ENCODE assay signal across 8 mouse cellular contexts in genomic region chr17:46852725-46853124, GRCm38 (mm10). TPM values are rescaled to one million over a fixed set of nuclear protein-coding genes. Genes with fewer than 3 reads are reported as not detected.
DNase-seq lines count a peak whose midpoint lies in the region; ATAC-seq and TF ChIP-seq lines count a peak whose summit lies in the region.

No protein-coding gene starts in this region.

- no peaks in the 10 kb centered on the region for H3K9me3 ChIP-seq in E14TG2a.4 (ENCODE audit: low read length)
- no peaks in the 10 kb centered on the region for H3K9me3 ChIP-seq in forebrain, postnatal 0 days (ENCODE audit: low read length)
- no peaks in the 10 kb centered on the region for H3K9me3 ChIP-seq in limb, embryonic 12.5 days
- no peaks in the 10 kb centered on the region for H3K9me3 ChIP-seq in neural tube, embryonic 14.5 days (ENCODE audit: control insufficient read depth, low read length)

- H3K4me2 ChIP-seq in forebrain, postnatal 0 days (ENCODE audit: low read depth) = no peak overlapping the region
- no peak overlapping the region for H3K4me2 ChIP-seq in limb, embryonic 12.5 days
- no peak overlapping the region for H3K4me2 ChIP-seq in neural tube, embryonic 14.5 days (ENCODE audit: low read depth, low read length)

- ATAC-seq in forebrain, postnatal 0 days = no peak
- no peak for ATAC-seq in limb, embryonic 12.5 days (ENCODE audit: insufficient number of reproducible peaks, insufficient read depth, low FRiP score, low TSS enrichment, low read depth)
- no peak for ATAC-seq in neural tube, embryonic 14.5 days (ENCODE audit: low read depth)
- no peak for ATAC-seq in inflammation-experienced regulatory T-cells, adult 6 months

- TF ChIP-seq CTCF in E14TG2a.4 (conservative IDR thresholded peaks at IDR 0.05; ENCODE audit: low read length) = no peak
- no peak for TF ChIP-seq CTCF in forebrain, postnatal 0 days (IDR thresholded peaks at IDR 0.05; ENCODE audit: low read depth)

- H3K4me3 ChIP-seq in E14TG2a.4 (replicated peaks; ENCODE audit: low read length) = peak overlapping the region; percentile 24
- H3K4me3 ChIP-seq in forebrain, postnatal 0 days (ENCODE audit: low read depth, low read length) = no peak overlapping the region
- H3K4me3 ChIP-seq in limb, embryonic 12.5 days (replicated peaks) = no peak overlapping the region
- H3K4me3 ChIP-seq in neural tube, embryonic 14.5 days (ENCODE audit: low read depth, low read length) = no peak overlapping the region

- 51% methylated on average over 6 of the region's 6 CpGs for WGBS in forebrain, postnatal 0 days
- 29% methylated on average over 6 of the region's 6 CpGs for WGBS in limb, embryonic 12.5 days
- WGBS in neural tube, embryonic 14.5 days = 51% methylated on average over 6 of the region's 6 CpGs

- H3K27ac ChIP-seq in forebrain, postnatal 0 days (ENCODE audit: low read depth, low read length) = peak overlapping the region; percentile 59
- H3K27ac ChIP-seq in limb, embryonic 12.5 days = peak overlapping the region; percentile 64; the same call in 1 of the 2 replicates
- H3K27ac ChIP-seq in neural tube, embryonic 14.5 days (ENCODE audit: low read depth, low read length) = 0 out of 2 replicates have a peak overlapping the region, but pooled peaks have one; percentile 12

- H3K4me1 ChIP-seq in E14TG2a.4 (replicated peaks; ENCODE audit: low read depth, low read length) = peaks cover 80% of the 10 kb centered on the region
- peaks cover 15% of the 10 kb centered on the region for H3K4me1 ChIP-seq in forebrain, postnatal 0 days (ENCODE audit: insufficient read depth)
- H3K4me1 ChIP-seq in limb, embryonic 12.5 days (replicated peaks) = peaks cover 31% of the 10 kb centered on the region
- peaks cover 21% of the 10 kb centered on the region for H3K4me1 ChIP-seq in neural tube, embryonic 14.5 days (ENCODE audit: control insufficient read depth, insufficient read depth, low read length)

- peak; percentile 28 to 36 for DNase-seq in cerebellum, adult 18-20 months
- DNase-seq in cerebellum, adult 9-10 months = no peak
- DNase-seq in forebrain, postnatal 0 days = no peak
- no peak for DNase-seq in right cerebral cortex, postnatal 4 days

- H3K9ac ChIP-seq in forebrain, postnatal 0 days = no peak overlapping the region
- no peak overlapping the region for H3K9ac ChIP-seq in limb, embryonic 12.5 days (replicated peaks)
- no peak overlapping the region for H3K9ac ChIP-seq in neural tube, embryonic 14.5 days (replicated peaks; ENCODE audit: low read depth, low read length)

- no peaks in the 10 kb centered on the region for H3K27me3 ChIP-seq in E14TG2a.4 (ENCODE audit: insufficient read depth, low read length)
- H3K27me3 ChIP-seq in forebrain, postnatal 0 days (ENCODE audit: insufficient read depth, low read length) = no peaks in the 10 kb centered on the region
- no peaks in the 10 kb centered on the region for H3K27me3 ChIP-seq in limb, embryonic 12.5 days
- H3K27me3 ChIP-seq in neural tube, embryonic 14.5 days (ENCODE audit: control insufficient read depth, insufficient read depth, low read length) = no peaks in the 10 kb centered on the region

- peaks cover 13% of the 10 kb centered on the region for H3K36me3 ChIP-seq in E14TG2a.4 (ENCODE audit: insufficient read depth, low read length)
- no peaks in the 10 kb centered on the region for H3K36me3 ChIP-seq in forebrain, postnatal 0 days (ENCODE audit: insufficient read depth)
- H3K36me3 ChIP-seq in limb, embryonic 12.5 days = 0 out of 2 replicates have a peak, but pooled peaks cover 5% of the 10 kb centered on the region
- 0 out of 2 replicates have a peak, but pooled peaks cover 3% of the 10 kb centered on the region for H3K36me3 ChIP-seq in neural tube, embryonic 14.5 days (ENCODE audit: control insufficient read depth, insufficient read depth, low read length)

RNA-seq across cellular contexts. Expression of gene Bicral, which starts 5.6 kb away (rescaled TPM):
- 17.4 and 36.7 TPM in 2 replicates for total RNA-seq in forebrain, postnatal 0 days (2014; rRNA removed)
- polyA plus RNA-seq in forebrain, postnatal 0 days (2015; fragmentation: Nextera tagmentation; extraction: Ambion mirVana) = 3.8 and 6.7 TPM in 2 replicates
- polyA plus RNA-seq in limb, embryonic 12.5 days (2016; fragmentation: Nextera tagmentation; extraction: Ambion mirVana) = 4.4 and 4.8 TPM in 2 replicates
- 10.8 and 11.5 TPM in 2 replicates for polyA plus RNA-seq in neural tube, embryonic 14.5 days (2014; fragmentation: Nextera tagmentation; extraction: Ambion mirVana)
- polyA plus RNA-seq in inflammation-experienced regulatory T-cells, adult 6 months (2017; shearing (Covaris generic)) = 1 to 10 TPM; 7.6 to 9.2 (median 9.1) TPM

RNA-seq across cellular contexts. Expression of gene Tbcc, which starts 37.8 kb away (rescaled TPM):
- 46.2 and 63.4 TPM in 2 replicates for total RNA-seq in forebrain, postnatal 0 days (2014; rRNA removed)
- polyA plus RNA-seq in forebrain, postnatal 0 days (2015; fragmentation: Nextera tagmentation; extraction: Ambion mirVana) = 52.2 and 53.0 TPM in 2 replicates
- polyA plus RNA-seq in limb, embryonic 12.5 days (2016; fragmentation: Nextera tagmentation; extraction: Ambion mirVana) = 71.7 and 78.7 TPM in 2 replicates
- polyA plus RNA-seq in neural tube, embryonic 14.5 days (2014; fragmentation: Nextera tagmentation; extraction: Ambion mirVana) = 62.1 and 65.4 TPM in 2 replicates
- 10 to 100 TPM in 1 of 3 experiments, 1 to 10 TPM in 2; 9.6 to 10.5 (median 9.9) TPM for polyA plus RNA-seq in inflammation-experienced regulatory T-cells, adult 6 months (2017; shearing (Covaris generic))

RNA-seq across cellular contexts. Expression of gene Prph2, which starts 57.5 kb away (rescaled TPM):
- total RNA-seq in forebrain, postnatal 0 days (2014; rRNA removed) = 0.14 TPM in 1 of 2 replicates, not detected in the other
- not detected in 2 replicates for polyA plus RNA-seq in forebrain, postnatal 0 days (2015; fragmentation: Nextera tagmentation; extraction: Ambion mirVana)
- polyA plus RNA-seq in limb, embryonic 12.5 days (2016; fragmentation: Nextera tagmentation; extraction: Ambion mirVana) = not detected in 2 replicates
- not detected in 2 replicates for polyA plus RNA-seq in neural tube, embryonic 14.5 days (2014; fragmentation: Nextera tagmentation; extraction: Ambion mirVana)
- not detected for polyA plus RNA-seq in inflammation-experienced regulatory T-cells, adult 6 months (2017; shearing (Covaris generic))

Comparison
In these comparisons a context has a peak if more than half of its experiments do, and no peak if none do; other contexts are left out.
1. DNase-seq: peak in cerebellum, adult 18-20 months (2 of 2); none in cerebellum, adult 9-10 months (single experiment), forebrain, postnatal 0 days (single experiment) and right cerebral cortex, postnatal 4 days (single experiment).
2. H3K27ac ChIP-seq: peak in every context shown above with its lines; median percentile 64 in limb, embryonic 12.5 days; 59 in forebrain, postnatal 0 days; 12 in neural tube, embryonic 14.5 days.